Mouse (Mus musculus) heart, postnatal 0 days (tissue): ENCODE results near the gene Zkscan4.

Source experiments
- CTCF ChIP-seq: IDR thresholded peaks from 2 replicates; pipeline ENCODE4 v1.5.1; 2016; ENCODE audit warnings: antibody characterized with exemption, control low read depth, low read depth
- EP300 ChIP-seq: IDR thresholded peaks from 2 replicates; pipeline ENCODE4 v1.6.1; 2016; ENCODE audit warnings: antibody characterized with exemption, low read depth

GRCm38 (mm10) chr13:21492847-21493246 lies 14.1 kb downstream of the Zkscan4 start:
- TF ChIP-seq EP300: no peak
- no peak for TF ChIP-seq CTCF
